Mouse (Mus musculus) small intestine, adult 2 months (tissue): ENCODE data around the gene Rpl18. TPM values are rescaled to one million over a fixed set of nuclear protein-coding genes. Genes with fewer than 3 reads are reported as not detected.

Source experiments
- H3K27ac ChIP-seq: fragments of 200-500 bp; 2 replicates; pipeline ENCODE4 v1.5.1; 2012; ENCODE audit warnings: low read depth, low read length, control low read depth, inconsistent platforms; ENCODE audit not compliant: insufficient read depth
- H3K27me3 ChIP-seq: fragments of 200-500 bp; 2 replicates; pipeline ENCODE4 v1.6.1; 2012; ENCODE audit warnings: mild to moderate bottlenecking, moderate library complexity, low read length, inconsistent platforms; ENCODE audit not compliant: control insufficient read depth, insufficient read depth
- H3K36me3 ChIP-seq: fragments of 200-500 bp; 2 replicates; pipeline ENCODE4 v1.6.1; 2012; ENCODE audit warnings: mild to moderate bottlenecking, low read length, control low read depth, inconsistent platforms; ENCODE audit not compliant: control insufficient read depth, insufficient read depth
- H3K4me1 ChIP-seq: fragments of 200-500 bp; 2 replicates; pipeline ENCODE4 v1.6.1; 2012; ENCODE audit warnings: low read length, inconsistent platforms, mixed read lengths; ENCODE audit not compliant: control insufficient read depth, insufficient read depth, insufficient read length
- H3K4me3 ChIP-seq: fragments of 200-500 bp; 2 replicates; pipeline ENCODE4 v1.5.1; 2012; ENCODE audit warnings: low read depth, mild to moderate bottlenecking, control low read depth, inconsistent platforms, low read length, moderate library complexity
- CTCF ChIP-seq: fragments of 200-500 bp; IDR thresholded peaks from 2 replicates; pipeline ENCODE4 v1.5.1; 2012; ENCODE audit warnings: low read depth, mild to moderate bottlenecking, control low read depth, inconsistent platforms, low read length, moderate library complexity, mixed read lengths; ENCODE audit not compliant: insufficient replicate concordance, insufficient read length; ENCODE audit errors: extremely low read depth
- POLR2A ChIP-seq: fragments of 200-500 bp; IDR thresholded peaks from 2 replicates; pipeline ENCODE4 v1.6.1; 2012; ENCODE audit warnings: low read depth, mild to moderate bottlenecking, control low read depth, inconsistent platforms, low read length, moderate library complexity
- WGBS: fragments of 180-500 bp; shearing (Covaris S2); methylation state at CpG from one replicate; pipeline ENCODE4 v1.1.7; 2018; 5-methylcytosine and 5-hydroxymethylcytosine counted together
- polyA plus RNA-seq: library from polyadenylated mRNA; depleted of rRNA; stranded (reverse); fragments of >200 nt; gene quantifications from 2 replicates; pipeline ENCODE4 v1.2.3, GENCODE M21; 2012; rRNA removed

Rpl18 gene
- polyA plus RNA-seq, 1 experiment, result 1,370 TPM

GRCm38 (mm10) chr7:45767500-45767899 lies 52.2 kb downstream of the Rpl18 start:
- 97% methylated on average over 6 of the region's 6 CpGs for WGBS
- H3K27me3 ChIP-seq, result no peaks in the 10 kb centered on the region
- no peaks in the 10 kb centered on the region for H3K36me3 ChIP-seq
- TF ChIP-seq POLR2A, result no peak
- TF ChIP-seq CTCF, result peak; percentile 22; the same call in 1 of the 2 replicates
- H3K27ac ChIP-seq, result no peak overlapping the region
- H3K4me1 ChIP-seq, result peaks cover 26% of the 10 kb centered on the region; the same call in 1 of the 2 replicates
- H3K4me3 ChIP-seq, result no peak overlapping the region

Other genes with a start within 250 kb of the Rpl18 start
- 57.1 and 105 TPM in 2 replicates for gene Bax, start 248.6 kb upstream of the Rpl18 start, polyA plus RNA-seq
- gene Tulp2, start 233.6 kb upstream of the Rpl18 start, polyA plus RNA-seq, result 0.09 TPM in 1 of 2 replicates, not detected in the other
- gene Gm45808, start 228.6 kb upstream of the Rpl18 start, polyA plus RNA-seq, result 0.23 TPM in 1 of 2 replicates, not detected in the other
- gene Dhdh, start 226.7 kb upstream of the Rpl18 start, polyA plus RNA-seq, result 0.34 and 0.41 TPM in 2 replicates
- 143 and 456 TPM in 2 replicates for gene Nucb1, start 205.1 kb upstream of the Rpl18 start, polyA plus RNA-seq
- 15.3 and 15.9 TPM in 2 replicates for gene Ppp1r15a, start 189.2 kb upstream of the Rpl18 start, polyA plus RNA-seq
- 4.7 and 4.9 TPM in 2 replicates for gene Plekha4, start 189.1 kb upstream of the Rpl18 start, polyA plus RNA-seq
- gene Hsd17b14, start 160.6 kb upstream of the Rpl18 start, polyA plus RNA-seq, result 0.20 and 0.25 TPM in 2 replicates
- gene Bcat2, start 145.3 kb upstream of the Rpl18 start, polyA plus RNA-seq, result 26.3 and 41.8 TPM in 2 replicates
- gene Fgf21, start 100.0 kb upstream of the Rpl18 start, polyA plus RNA-seq, result 0.29 and 4.2 TPM in 2 replicates
- 1.7 and 2.5 TPM in 2 replicates for gene Fut1, start 98.2 kb upstream of the Rpl18 start, polyA plus RNA-seq
- 0.24 and 0.25 TPM in 2 replicates for gene Izumo1, start 93.6 kb upstream of the Rpl18 start, polyA plus RNA-seq
- gene Rasip1, start 88.0 kb upstream of the Rpl18 start, polyA plus RNA-seq, result 7.2 and 11.6 TPM in 2 replicates
- 0.63 and 0.84 TPM in 2 replicates for gene Mamstr, start 75.5 kb upstream of the Rpl18 start, polyA plus RNA-seq
- gene Fut2, start 49.1 kb upstream of the Rpl18 start, polyA plus RNA-seq, result 1.2 and 18.4 TPM in 2 replicates
- 0.39 and 0.47 TPM in 2 replicates for gene Ntn5, start 31.4 kb upstream of the Rpl18 start, polyA plus RNA-seq
- 0.14 and 0.22 TPM in 2 replicates for gene Sec1, start 21.1 kb upstream of the Rpl18 start, polyA plus RNA-seq
- 2.1 and 2.3 TPM in 2 replicates for gene Car11, start 15.6 kb upstream of the Rpl18 start, polyA plus RNA-seq
- gene Dbp, start 10.4 kb upstream of the Rpl18 start, polyA plus RNA-seq, result 8.9 and 13.1 TPM in 2 replicates
- gene Sphk2, start 2.5 kb downstream of the Rpl18 start, polyA plus RNA-seq, result 87.3 and 164 TPM in 2 replicates
- gene Fam83e, start 5.8 kb downstream of the Rpl18 start, polyA plus RNA-seq, result 64.5 and 102 TPM in 2 replicates
- 0.20 and 0.38 TPM in 2 replicates for gene Spaca4, start 10.4 kb downstream of the Rpl18 start, polyA plus RNA-seq
- 1.9 and 2.1 TPM in 2 replicates for gene Lmtk3, start 68.3 kb downstream of the Rpl18 start, polyA plus RNA-seq
- 139 and 454 TPM in 2 replicates for gene Sult2b1, start 69.2 kb downstream of the Rpl18 start, polyA plus RNA-seq
- gene Cyth2, start 99.1 kb downstream of the Rpl18 start, polyA plus RNA-seq, result 19.2 and 51.4 TPM in 2 replicates
- 0.08 and 0.28 TPM in 2 replicates for gene Kcnj14, start 109.3 kb downstream of the Rpl18 start, polyA plus RNA-seq
- 8.5 and 10.1 TPM in 2 replicates for gene Grwd1, start 115.5 kb downstream of the Rpl18 start, polyA plus RNA-seq
- gene Kdelr1, start 157.3 kb downstream of the Rpl18 start, polyA plus RNA-seq, result 178 and 333 TPM in 2 replicates
- 5.5 and 10.4 TPM in 2 replicates for gene Grin2d, start 162.9 kb downstream of the Rpl18 start, polyA plus RNA-seq
- gene Syngr4, start 181.3 kb downstream of the Rpl18 start, polyA plus RNA-seq, result 0.41 TPM in 1 of 2 replicates, not detected in the other
- gene Tmem143, start 181.5 kb downstream of the Rpl18 start, polyA plus RNA-seq, result 30.9 and 46.4 TPM in 2 replicates
- 49.1 and 49.5 TPM in 2 replicates for gene Emp3, start 205.9 kb downstream of the Rpl18 start, polyA plus RNA-seq
- 8.0 and 8.9 TPM in 2 replicates for gene Ccdc114, start 208.6 kb downstream of the Rpl18 start, polyA plus RNA-seq